Mouse (Mus musculus) ES-E14 (cell line): ENCODE measurements at regions not wholly inside any gene's neighbourhood (a gene's known extent, or its start where the extent isn't known, plus 50 kb on each side); places are given as distances from the start of the nearest gene placed in this dataset.

Experiments
- DNase-seq: peaks from one replicate; pipeline ENCODE4 v3.0.0-alpha.2; 2013; ENCODE audit warnings: low read depth, low spot score
- H3K27ac ChIP-seq: 2 replicates; pipeline ENCODE4 v1.5.1; 2012; ENCODE audit warnings: low read depth, mild to moderate bottlenecking, low read length, moderate library complexity, mixed read lengths; ENCODE audit not compliant: poor library complexity, insufficient read depth, severe bottlenecking
- H3K36me3 ChIP-seq: 2 replicates; pipeline ENCODE4 v1.6.1; 2012; ENCODE audit warnings: mild to moderate bottlenecking, low read length, moderate library complexity, mixed read lengths; ENCODE audit not compliant: control insufficient read depth, poor library complexity, insufficient read depth, severe bottlenecking
- H3K4me1 ChIP-seq, 2 experiments: fragments of 150-350 bp in 1 of 2; sonication (generic) in 1 of 2; 2 replicates each; pipeline ENCODE4 v1.6.1; 2012; ENCODE audit warnings: low read length in 2 of 2, mild to moderate bottlenecking in 1 of 2, mixed read lengths in 1 of 2; ENCODE audit not compliant: control insufficient read depth in 2 of 2, insufficient read depth in 2 of 2, poor library complexity in 1 of 2
- H3K4me3 ChIP-seq, 2 experiments: fragments of 150-350 bp in 1 of 2; sonication (generic) in 1 of 2; 2 replicates each; pipeline ENCODE4 v1.5.1; 2012; ENCODE audit warnings: low read length in 2 of 2, low read depth in 1 of 2, mild to moderate bottlenecking in 1 of 2, mixed read lengths in 1 of 2; ENCODE audit not compliant: insufficient read depth in 1 of 2, poor library complexity in 1 of 2, severe bottlenecking in 1 of 2
- H3K9ac ChIP-seq: 2 replicates; pipeline ENCODE4 v1.6.1; 2012; ENCODE audit warnings: low read depth, mild to moderate bottlenecking, low read length, mixed read lengths; ENCODE audit not compliant: poor library complexity, insufficient read depth, severe bottlenecking
- H3K9me3 ChIP-seq: fragments of 150-350 bp; sonication (generic); 2 replicates; pipeline ENCODE4 v1.6.1; 2012; ENCODE audit warnings: low read depth, mild to moderate bottlenecking, low read length; ENCODE audit not compliant: control insufficient read depth, insufficient read depth
- CHD2 ChIP-seq: IDR thresholded peaks from 2 replicates; pipeline ENCODE4 v1.6.1; 2014; ENCODE audit warnings: mild to moderate bottlenecking, low read depth, low read length, inconsistent platforms
- HCFC1 ChIP-seq: IDR thresholded peaks from 2 replicates; pipeline ENCODE4 v1.6.1; 2012; ENCODE audit warnings: low read length, inconsistent platforms, borderline replicate concordance; ENCODE audit not compliant: insufficient read depth
- MAFK ChIP-seq: IDR thresholded peaks from 2 replicates; pipeline ENCODE4 v1.6.1; 2014; ENCODE audit warnings: mild to moderate bottlenecking, low read depth, low read length, inconsistent platforms; ENCODE audit not compliant: insufficient read depth
- ZC3H11A ChIP-seq: IDR thresholded peaks from 2 replicates; pipeline ENCODE4 v1.6.1; 2012; ENCODE audit warnings: low read depth, mild to moderate bottlenecking, inconsistent platforms, low read length, borderline replicate concordance
- ZNF384 ChIP-seq: IDR thresholded peaks from 2 replicates; pipeline ENCODE4 v1.6.1; 2012; ENCODE audit warnings: low read depth, low read length, inconsistent platforms
- in situ Hi-C, 2 experiments: fragments of 600-800 bp; cut with MboI; formaldehyde crosslinking; loops; one replicate each; pipeline ENCODE4 v1.15.1; 2025; ENCODE audit warnings: low sequenced_read_pairs in 2 of 2, inconsistent platforms in 1 of 2; ENCODE audit not compliant: unreplicated experiment in 2 of 2

DNA sequence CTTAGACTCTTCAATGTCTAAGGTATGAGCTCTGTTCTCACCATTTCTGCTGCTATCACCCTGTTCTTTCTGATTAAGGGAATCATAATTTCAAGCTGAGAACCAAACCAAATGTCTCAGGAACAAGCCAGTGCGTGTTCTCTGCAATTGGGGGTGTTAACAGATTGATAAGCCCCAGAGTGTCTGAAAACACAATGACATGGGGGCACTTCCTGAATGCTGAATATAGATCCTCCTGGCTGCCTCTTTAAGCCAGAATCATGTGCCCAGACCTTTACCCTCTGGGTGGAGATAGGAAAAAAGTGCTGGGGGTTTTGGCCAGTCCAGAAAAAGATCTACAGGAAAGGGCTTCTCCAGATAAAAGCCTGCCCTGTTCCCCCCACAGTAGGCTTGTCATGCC is 84.0 kb downstream of the Mtx3 start:
- DNase-seq: no peak
- no peaks in the 10 kb centered on the region for H3K4me1 ChIP-seq
- in situ Hi-C loops: no loop called here
- no peak overlapping the region for H3K4me3 ChIP-seq
- no peak overlapping the region for H3K9ac ChIP-seq
- no peak for TF ChIP-seq ZNF384
- TF ChIP-seq HCFC1: no peak
- TF ChIP-seq ZC3H11A: no peak
- no peak for TF ChIP-seq CHD2
- no peak for TF ChIP-seq MAFK
- H3K27ac ChIP-seq: no peak overlapping the region
- H3K9me3 ChIP-seq: no peaks in the 10 kb centered on the region
- H3K36me3 ChIP-seq: no peaks in the 10 kb centered on the region

DNA sequence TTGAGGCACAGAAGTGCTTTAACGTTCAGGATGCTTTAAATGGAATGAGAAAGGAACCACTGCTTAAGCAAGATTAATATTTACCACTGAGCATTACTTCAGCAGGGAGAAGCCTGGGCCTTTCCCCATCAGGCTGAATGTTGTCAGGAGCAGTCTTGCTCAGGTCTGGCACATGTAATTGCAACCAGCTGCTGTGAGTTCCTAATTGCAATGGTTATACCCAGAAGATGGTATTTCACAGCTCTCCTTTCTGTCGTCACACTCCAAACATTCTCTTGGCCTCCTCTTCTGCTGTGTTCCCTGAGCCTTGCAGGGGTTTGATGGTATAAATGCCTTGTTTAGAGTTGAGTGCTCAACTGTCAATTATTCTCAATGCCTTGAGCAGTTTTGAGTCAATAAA is 87.1 kb downstream of the Mtx3 start:
- no peak overlapping the region for H3K27ac ChIP-seq
- DNase-seq: no peak
- no peak for TF ChIP-seq HCFC1
- no peak for TF ChIP-seq ZNF384
- no peak for TF ChIP-seq CHD2
- no peak for TF ChIP-seq ZC3H11A
- no peak for TF ChIP-seq MAFK
- in situ Hi-C loops: no loop called here
- H3K9me3 ChIP-seq: no peaks in the 10 kb centered on the region
- H3K4me3 ChIP-seq: no peak overlapping the region
- H3K4me1 ChIP-seq: no peaks in the 10 kb centered on the region
- H3K36me3 ChIP-seq: no peaks in the 10 kb centered on the region
- no peak overlapping the region for H3K9ac ChIP-seq

DNA sequence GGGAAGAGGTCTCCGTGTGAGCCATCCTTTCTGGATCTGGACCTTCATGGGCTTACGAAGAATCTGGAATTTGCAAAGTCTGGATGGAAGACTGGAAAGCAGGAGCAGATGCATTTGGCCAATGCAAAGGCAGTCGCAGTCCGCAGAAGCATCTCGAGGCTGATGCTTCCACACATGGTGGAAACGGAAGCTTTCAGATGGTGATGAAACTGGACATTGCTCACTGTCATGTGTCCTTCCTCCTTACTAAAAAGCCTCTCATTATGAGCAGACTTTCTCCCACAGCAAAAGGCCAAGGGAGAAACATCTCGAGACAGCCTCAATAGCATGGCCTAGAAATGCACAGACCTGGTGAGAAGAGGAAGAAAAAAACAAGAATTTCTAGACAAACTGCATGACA is 94.5 kb downstream of the Mtx3 start:
- Histone ChIP-seq H3K9ac (no peak overlapping the region), H3K4me1 (no peaks in the 10 kb centered on the region), H3K9me3 (no peaks in the 10 kb centered on the region), H3K27ac (no peak overlapping the region), H3K4me3 (no peak overlapping the region), H3K36me3 (no peaks in the 10 kb centered on the region)
- DNase-seq: no peak
- TF ChIP-seq MAFK (no peak), ZC3H11A (no peak), HCFC1 (no peak), CHD2 (no peak), ZNF384 (no peak)
- in situ Hi-C loops: no loop called here

DNA sequence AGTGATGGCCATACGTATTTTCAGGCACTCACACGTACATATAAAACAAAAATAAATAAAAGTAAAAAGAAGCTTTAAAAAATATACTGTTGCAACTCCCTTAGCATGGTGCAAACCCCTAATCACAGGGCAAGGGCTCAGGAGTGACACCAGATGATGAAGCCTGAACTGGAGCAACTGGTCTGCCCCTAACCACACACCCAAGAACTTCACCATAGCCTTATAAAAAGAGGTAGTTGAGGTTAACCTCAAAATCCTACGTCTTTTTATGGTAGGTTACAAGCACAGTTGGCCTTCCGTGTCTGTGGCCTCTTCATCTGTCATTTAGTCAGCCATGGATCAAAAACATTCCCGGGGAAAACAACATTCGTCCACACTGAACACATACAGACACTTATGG is 96.0 kb downstream of the Mtx3 start:
- in situ Hi-C loops: no loop called here
- Histone ChIP-seq H3K9ac (no peak overlapping the region), H3K9me3 (no peaks in the 10 kb centered on the region), H3K36me3 (no peaks in the 10 kb centered on the region), H3K4me3 (no peak overlapping the region), H3K4me1 (no peaks in the 10 kb centered on the region), H3K27ac (no peak overlapping the region)
- TF ChIP-seq CHD2 (no peak), ZC3H11A (no peak), HCFC1 (no peak), ZNF384 (no peak), MAFK (no peak)
- no peak for DNase-seq

DNA sequence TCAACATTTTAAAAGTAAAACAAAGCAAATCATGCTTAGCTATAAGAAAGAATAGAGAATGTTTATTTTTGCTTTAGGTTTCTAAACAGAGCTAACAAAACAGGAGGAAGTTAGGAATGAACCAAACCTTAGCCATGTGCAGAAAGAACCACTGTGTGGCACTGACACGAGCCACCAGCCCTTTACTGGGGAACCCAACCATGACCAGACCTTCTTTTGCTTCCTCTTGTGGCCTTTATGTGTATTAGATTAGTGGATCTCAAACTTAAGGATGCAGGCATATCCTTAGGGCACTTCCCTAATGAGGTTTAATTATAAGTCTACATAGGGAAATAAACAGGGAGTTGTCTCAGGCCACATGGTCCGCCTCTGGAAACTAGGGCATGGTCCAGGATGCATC is 104.0 kb downstream of the Mtx3 start:
- Histone ChIP-seq H3K4me3 (no peak overlapping the region), H3K9me3 (no peaks in the 10 kb centered on the region), H3K4me1 (no peaks in the 10 kb centered on the region), H3K9ac (no peak overlapping the region), H3K36me3 (no peaks in the 10 kb centered on the region), H3K27ac (no peak overlapping the region)
- in situ Hi-C loops: no loop called here
- TF ChIP-seq CHD2 (no peak), ZC3H11A (no peak), MAFK (no peak), ZNF384 (no peak), HCFC1 (no peak)
- DNase-seq: no peak
